Mouse (Mus musculus) liver, adult 2 months (tissue): ENCODE measurements around the gene Sf3b6.

Experiments used
- CTCF ChIP-seq: fragments of 200-500 bp; IDR thresholded peaks from 2 replicates; pipeline ENCODE4 v1.5.1; 2011; ENCODE audit warnings: low read depth, low read length, control low read depth
- POLR2A ChIP-seq: fragments of 200-500 bp; IDR thresholded peaks from 2 replicates; pipeline ENCODE4 v1.6.1; 2011; ENCODE audit warnings: low read length, control low read depth; ENCODE audit not compliant: insufficient read depth; ENCODE audit errors: extremely low read depth

DNA sequence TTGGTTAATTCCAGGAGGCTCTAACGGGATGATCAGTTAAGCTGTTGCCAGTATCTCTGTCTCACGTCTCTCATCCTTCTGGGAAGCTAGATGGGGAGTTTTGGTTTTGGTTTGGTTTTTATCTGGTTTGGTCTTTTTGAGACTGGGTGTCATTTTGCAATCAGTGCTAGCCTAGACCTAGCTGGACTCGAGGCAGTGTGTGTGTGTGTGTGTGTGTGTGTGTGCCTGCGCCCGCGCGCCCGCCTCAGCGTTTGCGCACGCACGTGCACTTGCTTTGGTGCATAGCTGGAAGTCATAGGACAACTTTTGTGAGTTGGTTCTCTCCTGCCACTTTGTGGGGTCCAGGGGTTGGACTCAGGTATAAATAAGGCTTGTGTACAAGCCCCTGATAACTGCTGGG lies 26.4 kb downstream of the Sf3b6 start:
- TF ChIP-seq CTCF (no peak), POLR2A (no peak)
